Mouse (Mus musculus): ENCODE results near the gene Sox5. TPM values are rescaled to one million over a fixed set of nuclear protein-coding genes. Genes with fewer than 3 reads are reported as not detected.

The Sox5 gene
- total RNA-seq, 2 experiments from 2014 or later: 3.7 to 5.4 TPM

GRCm38 (mm10) chr6:144711841-144712240 lies 69.9 kb downstream of the Sox5 start:
- DNase-seq: peak; percentile 51

- DNase-seq: peak; percentile 35
Observed at GRCm38 (mm10) chr6:144710816-144711215, 71.0 kb downstream of the Sox5 start.

- DNase-seq: no peak
Observed at GRCm38 (mm10) chr6:144709614-144710180, 72.1 kb downstream of the Sox5 start.

DNA sequence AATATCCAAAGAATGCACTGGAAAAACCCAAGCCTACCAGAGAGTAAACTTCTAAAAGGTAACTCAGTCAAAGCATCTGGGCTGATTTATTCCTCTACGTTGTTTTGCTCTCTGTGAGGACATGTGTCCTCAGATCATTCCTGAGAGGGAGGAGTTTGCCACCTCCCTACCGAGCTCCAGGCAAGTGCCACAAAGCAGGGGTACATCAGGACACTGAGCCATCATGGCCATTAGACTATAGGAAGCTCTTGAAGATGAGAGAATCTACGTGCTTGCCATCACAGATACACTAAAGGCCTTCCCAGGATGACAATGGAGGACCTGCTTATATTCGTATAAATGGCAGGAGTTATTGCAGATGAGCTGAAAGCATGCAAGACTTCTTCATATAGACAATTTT lies 73.4 kb downstream of the Sox5 start:
- DNase-seq: no peak

DNA sequence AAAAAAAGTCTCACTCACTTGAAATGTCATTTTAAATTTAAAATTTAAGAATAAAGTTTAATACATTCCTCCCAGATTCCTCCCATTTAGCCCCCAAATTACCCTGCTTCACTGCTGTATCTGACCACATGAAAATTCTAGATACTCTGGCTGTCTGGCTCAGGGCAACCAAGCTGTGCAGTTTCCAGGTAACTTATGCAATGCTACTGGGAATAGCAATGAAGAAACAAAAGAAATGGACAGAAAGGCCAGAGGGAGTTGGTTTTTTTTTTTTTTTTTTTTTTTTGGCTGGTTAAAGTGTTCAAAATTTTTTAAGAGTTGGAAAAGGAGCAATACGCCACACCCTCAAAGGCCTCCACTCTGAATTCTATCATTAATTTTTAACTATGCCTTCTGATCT lies 73.8 kb downstream of the Sox5 start:
- no peak for DNase-seq

- DNase-seq: no peak
Observed at GRCm38 (mm10) chr6:144704962-144705361, 76.8 kb downstream of the Sox5 start.

DNA sequence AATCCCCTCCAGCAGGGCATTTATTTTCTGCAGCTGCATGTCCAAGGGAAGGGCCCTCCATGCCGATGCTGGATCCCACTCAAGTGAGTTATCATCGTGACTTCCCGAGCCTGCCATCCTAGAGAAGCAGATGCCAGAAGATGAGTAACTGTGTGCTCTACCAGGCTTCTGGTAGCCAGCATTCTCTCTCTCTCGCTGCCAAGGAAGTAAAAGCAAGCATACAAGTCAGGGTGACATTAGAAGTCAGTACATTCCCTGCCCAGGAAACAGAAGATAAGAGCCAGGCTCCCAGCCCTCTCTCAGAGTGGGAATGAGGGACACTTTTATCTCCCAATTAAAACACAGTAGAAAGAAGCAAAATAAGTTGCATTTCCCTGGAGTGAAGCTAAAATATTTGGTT lies 86.1 kb downstream of the Sox5 start:
- DNase-seq: peak; percentile 12

DNA sequence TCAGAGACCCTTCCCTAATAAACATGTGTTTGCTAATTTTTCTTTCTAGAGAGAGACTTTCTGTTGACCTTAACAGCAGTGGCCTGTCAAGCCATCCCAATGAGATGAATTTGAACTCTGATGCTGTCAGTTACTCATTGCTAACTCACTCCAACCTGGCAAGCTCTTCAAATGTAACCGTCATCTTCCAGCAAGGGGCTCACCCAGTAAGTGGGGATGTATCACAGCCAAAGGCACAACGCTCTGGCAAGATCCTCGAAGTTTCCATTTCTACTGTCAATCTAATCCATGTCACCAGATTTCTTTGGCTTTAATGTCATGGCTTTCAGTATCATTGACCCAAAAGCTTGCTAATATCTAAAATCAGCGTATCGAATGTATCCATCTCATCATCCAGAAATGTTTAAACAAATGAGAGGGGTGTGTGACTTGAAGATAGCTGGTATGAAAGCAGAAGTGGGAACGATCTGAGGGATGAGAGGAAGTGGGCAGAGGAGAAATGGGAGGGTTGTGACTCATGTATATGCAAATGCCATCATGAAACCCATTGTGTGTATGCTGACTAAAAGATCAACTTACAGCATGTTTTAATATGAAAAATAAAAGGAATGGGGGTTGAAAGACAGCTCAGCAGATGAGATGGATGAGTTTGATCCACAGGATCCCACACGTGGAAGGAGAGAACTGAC lies 88.4 kb downstream of the Sox5 start:
- no peak for DNase-seq

- DNase-seq: no peak
Observed at GRCm38 (mm10) chr6:144691298-144692041, 90.3 kb downstream of the Sox5 start.

DNA sequence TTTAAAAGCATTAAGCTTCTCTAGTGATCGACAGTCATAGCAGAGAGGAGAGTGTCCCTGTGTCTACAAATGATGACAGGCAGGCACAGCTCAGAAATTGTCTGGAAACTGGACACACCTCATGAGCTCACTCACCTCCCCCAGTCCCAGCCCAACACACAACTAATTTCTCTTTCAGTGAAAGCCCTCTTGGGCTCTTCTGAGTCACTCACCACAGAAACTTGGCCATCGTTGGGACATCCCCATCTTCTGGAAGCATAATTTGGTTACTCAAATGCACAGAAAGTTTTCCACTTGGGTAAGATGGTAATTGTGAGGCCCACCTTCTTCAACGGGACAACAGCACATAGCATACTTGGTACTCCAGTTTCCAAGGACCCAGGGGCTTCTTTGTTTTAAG lies 92.7 kb downstream of the Sox5 start:
- DNase-seq: no peak

DNA sequence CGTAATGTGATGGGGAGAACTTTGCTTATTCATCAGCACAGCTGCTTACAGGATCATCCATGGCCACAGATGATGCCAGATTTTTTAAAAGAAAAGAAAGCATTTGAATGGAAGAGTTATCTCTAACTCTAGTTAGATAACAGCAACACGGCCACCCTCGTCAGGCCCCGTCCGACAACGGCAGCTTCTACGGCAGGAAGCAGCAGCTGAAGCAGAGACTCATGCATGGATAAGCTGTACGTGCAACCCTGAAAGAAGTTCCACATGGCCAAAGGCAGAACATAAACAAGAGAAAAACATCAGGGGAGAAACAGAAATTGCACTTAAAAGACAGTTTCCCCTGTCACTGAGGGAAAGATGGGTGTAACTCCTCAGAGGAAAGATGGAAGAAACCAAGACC lies 94.1 kb downstream of the Sox5 start:
- DNase-seq: no peak

- DNase-seq: no peak
Observed at GRCm38 (mm10) chr6:144681045-144681789, 100.6 kb downstream of the Sox5 start.

DNA sequence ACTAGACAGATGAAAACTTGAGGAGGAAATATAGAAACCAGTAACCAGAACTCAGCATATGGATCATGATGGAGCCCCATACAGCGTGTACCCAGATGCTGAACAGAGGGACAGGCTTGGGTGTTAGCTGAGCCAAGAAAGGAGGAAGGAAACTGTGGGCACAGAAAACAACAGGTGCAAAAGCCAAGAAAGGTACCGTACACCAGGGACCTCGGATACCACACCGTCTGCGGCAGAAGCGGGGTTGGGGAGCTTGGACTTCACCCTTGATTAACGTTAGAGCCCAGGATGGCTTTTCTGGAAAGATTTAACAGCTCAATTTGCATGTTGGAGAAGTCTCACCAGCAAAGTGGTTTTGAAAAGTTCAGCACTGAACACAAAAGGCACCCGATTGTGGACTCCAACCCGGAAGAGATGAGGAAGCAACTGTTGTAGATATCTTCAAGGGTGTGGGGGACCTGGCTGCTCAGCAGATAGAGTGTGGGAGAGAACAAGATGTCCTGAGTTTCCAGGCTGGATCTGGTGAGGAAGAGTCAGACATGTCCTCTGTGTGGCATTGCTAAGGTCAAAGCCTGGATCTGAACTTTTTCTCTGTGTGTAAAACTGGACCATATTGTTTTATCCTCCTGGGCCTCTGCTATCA lies 104.2 kb downstream of the Sox5 start:
- no peak for DNase-seq

- no peak for DNase-seq
Observed at GRCm38 (mm10) chr6:144675111-144675510, 106.7 kb downstream of the Sox5 start.

DNA sequence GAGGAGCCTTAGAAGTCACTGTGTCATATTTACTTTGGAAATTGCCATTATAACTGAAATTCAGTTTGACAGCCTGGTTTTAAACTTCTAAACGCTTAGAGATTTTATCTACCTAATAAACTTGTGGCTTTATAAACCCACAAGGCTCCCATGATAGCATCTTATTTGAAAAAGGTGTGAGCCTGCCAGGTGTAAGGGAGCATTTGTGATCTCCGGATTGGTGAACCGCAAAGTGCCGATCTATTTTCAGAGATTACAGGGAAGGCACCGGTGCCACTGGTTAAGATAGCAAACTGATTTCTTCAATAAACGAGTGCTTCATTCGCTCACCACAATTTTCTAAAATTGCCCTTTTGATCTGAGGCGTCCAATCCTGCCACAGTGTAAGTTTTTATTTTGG lies 107.9 kb downstream of the Sox5 start:
- DNase-seq: no peak

DNA sequence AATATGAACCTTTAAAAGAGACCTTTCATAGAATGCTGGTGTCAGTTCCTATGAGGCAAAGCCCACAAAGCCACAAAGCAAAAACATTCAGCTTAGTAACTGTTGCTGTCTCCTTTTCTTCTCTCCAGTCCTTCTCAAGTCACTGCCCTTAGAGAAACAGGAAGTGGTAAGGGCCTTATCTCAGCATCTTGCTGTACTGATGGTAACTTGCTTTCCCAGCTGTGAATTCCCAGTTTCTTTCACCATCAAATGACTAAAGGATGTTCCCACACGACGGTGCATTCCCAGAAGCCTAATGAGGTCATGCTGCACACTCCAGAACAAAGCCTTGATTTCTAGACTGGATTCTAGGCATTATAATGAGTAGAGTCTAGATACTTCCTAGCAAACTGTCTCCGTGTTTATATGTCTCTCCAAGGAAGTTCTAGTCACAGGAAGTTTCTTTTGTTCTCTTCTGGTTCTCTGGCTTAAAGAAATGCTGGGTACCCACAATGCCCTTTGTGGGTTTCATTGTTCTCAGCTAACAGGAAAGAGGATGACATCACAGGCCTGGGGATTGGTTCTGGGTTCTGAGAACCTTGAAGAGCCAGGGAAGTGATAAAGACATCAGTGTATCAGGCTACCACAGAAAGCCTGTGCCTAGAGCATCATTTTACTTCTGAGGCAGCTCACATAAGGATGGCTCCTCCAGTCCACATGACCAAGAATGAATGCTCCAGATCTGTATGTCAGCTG lies 111.2 kb downstream of the Sox5 start:
- no peak for DNase-seq

DNA sequence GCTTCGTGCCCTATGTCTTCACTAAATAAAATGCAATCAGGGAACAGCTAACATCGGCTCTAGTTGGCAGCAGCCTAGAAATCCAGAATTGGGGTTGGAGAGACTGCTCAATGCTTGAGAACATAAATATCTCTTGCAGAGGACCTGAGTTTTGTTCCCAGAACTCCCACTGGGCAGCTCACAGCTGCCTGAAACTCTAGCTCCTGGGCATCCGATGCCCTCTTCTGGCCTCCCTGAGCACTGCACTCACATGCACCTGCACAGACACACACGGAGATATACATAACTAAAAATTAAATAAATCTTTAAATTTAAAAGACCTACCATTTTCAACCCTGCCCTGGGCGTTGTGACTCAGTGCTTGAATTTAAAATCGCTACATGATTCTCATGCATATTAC lies 115.2 kb downstream of the Sox5 start:
- DNase-seq: no peak

DNA sequence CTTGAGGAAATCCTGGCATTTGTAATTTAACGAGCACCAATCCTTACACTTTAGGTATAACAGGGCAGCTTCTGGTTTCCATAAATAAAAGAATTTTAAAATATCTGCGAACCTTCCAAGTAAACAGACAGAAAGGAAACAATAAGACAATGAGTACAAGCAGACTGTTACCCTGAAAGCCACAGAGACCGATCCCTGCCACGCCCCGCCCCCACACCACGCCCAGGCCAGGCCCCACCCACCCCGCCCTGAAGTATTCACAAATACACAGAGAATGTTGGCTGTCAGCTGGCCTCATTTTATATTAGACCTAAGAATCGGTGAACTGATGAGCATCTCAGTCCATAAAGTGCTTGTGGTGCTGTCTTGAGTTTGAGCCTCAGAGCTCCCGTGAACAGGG lies 117.0 kb downstream of the Sox5 start:
- DNase-seq: no peak

DNA sequence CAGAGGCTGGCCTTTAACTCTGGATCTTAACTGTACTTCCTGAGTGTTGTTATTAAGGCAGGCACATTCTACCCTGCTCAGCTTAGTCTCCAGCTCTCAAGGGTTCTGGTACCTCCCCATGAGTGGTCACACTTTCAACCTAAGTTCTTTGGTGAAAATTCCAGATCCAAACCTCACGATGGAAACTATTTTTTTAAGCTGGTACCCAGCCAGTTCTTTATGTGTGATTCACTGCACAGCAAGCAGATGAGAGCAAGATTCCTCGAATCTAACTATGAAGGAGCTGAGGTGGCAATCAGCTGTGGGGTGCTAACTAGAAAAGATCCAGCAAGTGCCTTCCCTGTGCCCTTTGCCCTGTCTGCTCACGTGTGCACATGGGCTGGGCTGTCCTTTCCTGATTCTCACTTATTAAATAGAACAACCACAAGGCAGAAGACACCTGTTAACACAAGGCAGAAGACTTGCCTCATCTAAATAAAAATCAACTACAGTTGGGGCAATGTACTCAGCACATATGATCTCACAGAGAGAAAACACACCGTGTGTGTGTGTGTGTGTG lies 118.2 kb downstream of the Sox5 start:
- DNase-seq: no peak

GRCm38 (mm10) chr6:144659115-144660108 lies 122.4 kb downstream of the Sox5 start:
- DNase-seq: no peak

Measured in heart, postnatal 4 days (tissue).